Mouse (Mus musculus): ENCODE data around the gene Diaph3. TPM values are rescaled to one million over a fixed set of nuclear protein-coding genes. Genes with fewer than 3 reads are reported as not detected.

Diaph3 gene
- polyA plus RNA-seq, 2 experiments from 2014 or later = 7.2 to 10.2 TPM

DNA sequence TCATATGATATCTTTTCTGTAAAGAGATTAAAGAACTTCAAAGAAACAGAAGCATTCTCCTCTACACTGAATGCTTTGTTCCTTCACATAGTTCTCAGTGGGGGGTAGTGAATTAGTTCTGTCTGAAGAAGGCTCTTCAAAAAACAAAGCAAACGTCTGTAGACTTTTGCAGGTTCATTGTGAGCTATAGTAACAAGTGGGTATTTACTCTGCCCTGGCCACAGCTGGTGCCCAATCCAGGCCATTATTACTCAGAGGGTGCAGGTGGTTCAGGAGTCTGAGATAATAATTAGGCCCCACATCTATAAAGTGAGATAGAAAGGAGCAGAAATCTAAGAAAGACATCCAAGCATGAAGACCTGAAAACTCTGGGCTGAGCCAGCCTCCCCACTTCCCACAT, 409.7 kb downstream of the Diaph3 start:
- no peak for ATAC-seq

DNA sequence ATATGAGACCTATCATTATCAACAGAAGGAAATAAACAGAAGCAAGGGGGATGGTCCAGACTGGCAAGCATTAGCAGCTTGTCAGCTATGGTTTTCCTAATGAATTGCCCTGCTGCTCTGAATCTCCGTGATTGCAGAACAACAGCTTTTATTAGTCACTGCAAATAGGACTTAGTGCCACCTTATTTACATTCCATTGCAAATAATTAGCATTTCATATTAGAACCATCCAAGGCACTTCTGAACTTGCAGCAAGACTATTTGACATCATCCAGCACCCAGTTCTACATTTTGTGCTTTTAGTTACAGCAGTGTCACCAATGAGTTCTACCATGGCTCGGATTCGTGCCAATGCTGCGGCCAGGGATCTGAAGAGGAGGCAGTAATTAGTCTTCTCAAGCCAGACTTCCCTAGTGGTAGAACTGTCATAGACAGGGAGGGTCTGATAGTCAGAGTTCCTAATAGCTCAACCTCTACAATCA, 411.4 kb downstream of the Diaph3 start:
- no peak for ATAC-seq

DNA sequence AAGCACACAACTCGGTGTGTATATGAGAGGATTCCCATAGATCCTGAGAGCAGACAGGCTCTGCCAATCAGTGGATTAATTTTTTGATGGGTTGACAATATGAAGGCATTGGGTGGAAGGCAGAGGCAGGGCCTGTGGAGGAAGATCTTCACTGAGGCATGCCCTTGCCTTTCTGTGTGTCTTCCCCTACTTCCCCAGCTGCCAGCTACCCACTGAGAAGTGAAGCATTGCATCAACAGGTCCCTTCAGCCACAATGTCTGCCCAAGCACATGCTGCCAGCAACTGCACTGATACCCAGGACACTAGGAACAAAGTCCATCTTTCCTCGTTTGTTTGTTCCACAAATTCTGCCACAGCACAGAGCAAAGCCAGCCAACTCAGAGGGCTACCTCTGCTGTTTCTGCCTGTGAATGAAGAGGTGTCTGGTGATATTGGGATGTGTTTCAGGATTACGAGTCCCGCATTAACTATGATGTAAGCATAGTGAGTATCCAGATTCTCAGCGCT, 413.4 kb downstream of the Diaph3 start:
- ATAC-seq = no peak

DNA sequence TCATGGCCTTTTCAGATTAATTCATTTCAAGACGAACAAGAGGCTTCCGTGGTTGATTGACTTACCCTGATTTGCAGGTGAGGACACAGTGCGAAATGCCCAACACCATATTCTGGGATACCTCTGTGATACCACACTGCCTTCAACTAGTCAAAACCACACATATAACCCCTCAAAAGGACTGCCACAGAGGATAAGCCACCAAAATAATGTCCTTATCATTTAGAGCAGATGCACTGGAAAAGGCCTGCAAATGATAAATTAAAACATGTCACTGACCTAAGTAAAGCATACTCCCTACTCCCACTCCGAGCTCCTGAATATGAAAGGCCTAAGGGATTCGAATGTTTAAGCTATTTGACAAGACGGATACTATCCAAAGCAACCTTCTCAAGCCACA, 419.3 kb downstream of the Diaph3 start:
- no peak for ATAC-seq

DNA sequence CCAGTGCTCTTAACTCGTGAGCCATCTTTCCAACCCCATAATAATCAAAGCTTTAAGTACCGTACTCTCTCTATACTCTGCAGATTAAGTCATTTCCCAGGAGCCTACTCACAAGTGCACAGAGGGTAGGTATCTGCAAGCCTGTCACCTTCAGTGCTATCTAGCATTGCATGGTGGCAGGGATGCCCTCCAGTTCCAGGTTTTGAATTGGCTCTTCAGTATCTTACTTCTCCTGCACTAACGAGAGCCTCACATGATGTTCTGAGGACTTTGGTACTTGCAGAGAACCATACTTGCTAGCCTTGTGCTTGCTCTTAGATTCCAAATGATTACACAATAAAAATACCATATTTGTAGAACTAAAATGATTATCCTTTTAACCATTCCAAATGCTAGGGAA, 420.0 kb downstream of the Diaph3 start:
- no peak for ATAC-seq

DNA sequence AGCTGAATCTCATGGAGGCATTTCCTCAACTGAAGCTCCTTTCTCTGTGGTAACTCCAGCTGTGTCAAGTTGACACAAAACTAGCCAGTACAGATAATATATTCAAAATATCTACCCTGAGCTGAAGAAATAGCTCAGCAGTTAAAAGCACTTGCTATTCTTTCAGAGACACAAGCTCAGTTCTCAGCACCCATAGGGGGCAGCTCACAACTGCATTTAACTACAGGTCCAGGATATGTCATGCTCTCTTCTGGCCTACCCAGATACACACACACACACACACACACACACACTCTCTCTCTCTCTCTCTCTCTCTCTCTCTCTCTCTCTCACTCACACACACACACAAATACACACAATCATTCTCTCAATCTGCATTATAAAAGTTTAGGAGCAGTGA, 420.6 kb downstream of the Diaph3 start:
- ATAC-seq = peak; percentile 78

DNA sequence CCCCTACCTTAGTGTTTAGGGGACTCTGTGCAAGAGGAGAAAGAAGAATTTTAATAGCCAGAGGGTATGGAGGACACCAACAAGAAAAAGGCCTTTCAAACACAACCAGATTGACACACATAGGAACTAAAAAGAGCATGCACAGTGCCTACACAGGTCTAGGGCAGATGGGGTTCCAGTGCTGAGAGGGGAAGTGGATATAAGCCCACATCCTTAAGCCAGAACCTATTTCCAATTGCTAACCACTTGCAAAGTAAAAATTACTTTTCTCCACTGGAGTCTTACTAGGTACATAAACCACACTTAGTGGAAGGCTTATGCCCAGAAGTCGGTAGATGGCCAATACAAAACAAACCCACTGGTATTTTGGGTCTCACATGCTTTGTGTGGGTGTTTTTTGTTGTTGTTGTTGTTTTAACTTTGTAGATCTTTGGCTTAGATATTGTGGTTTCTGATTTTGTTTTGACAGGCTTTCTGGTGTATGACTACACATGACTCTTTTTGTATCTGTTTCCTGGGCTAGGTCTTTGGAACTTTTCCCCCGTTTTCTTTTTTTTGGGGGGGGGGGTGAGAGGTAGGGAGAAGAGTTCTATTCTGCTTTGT, 426.8 kb downstream of the Diaph3 start:
- ATAC-seq = peak; percentile 69

DNA sequence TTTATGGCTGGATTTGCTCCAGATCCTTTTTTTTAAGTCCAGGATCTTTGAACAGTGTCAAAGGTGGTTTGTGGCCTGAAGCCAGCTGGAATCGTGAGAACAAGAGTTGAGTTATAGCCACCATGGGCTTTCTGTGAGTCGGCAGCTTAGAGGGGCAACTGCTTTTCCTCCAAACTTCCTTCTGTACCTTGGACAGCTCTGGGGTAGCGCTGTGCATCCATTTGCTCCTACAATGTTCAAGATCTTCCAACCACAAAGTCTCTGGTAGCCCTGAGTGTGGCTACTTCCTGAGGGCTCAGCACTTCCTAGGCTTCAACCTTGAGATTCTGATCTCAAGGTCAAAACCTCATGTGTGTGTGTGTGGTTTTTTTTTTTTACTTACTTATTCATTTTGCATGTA, 437.0 kb downstream of the Diaph3 start:
- no peak for ATAC-seq

DNA sequence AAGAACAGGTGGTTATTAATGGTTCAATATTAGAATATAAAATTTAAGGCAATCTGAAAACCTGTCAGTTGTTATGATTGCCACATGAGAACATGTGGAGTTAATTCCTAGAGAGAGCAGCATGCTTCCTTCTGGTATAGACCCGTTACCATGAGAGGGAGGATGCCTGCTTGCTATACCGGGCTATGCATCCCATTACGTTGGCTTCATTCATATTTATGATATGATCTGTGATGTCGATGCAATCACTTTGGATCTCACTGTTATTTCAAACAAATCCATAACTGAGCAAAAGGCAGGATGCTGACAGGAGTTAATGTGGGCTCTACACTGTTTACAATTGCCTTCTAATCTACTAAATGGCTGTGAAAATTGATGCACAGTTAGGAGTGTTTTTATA, 439.9 kb downstream of the Diaph3 start:
- ATAC-seq = no peak

DNA sequence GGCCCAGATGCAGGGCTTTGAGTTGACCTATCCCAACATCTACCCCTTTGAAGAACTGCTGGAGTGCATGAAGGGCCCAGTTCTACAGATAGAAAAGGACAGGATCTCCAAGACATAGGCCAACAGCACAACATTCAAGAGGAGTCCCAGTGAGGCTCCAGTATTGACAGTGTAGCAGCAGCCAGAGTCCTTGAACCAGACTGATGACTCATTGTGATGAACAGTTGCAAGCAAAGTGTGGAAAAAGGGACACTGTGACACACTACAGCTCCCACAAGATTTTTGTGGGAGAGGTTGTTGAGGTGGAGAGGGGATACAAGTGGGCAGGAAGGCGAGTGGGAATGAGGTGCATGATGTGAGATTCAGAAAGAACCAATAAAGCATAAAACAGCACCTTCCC, 443.1 kb downstream of the Diaph3 start:
- no peak for ATAC-seq

DNA sequence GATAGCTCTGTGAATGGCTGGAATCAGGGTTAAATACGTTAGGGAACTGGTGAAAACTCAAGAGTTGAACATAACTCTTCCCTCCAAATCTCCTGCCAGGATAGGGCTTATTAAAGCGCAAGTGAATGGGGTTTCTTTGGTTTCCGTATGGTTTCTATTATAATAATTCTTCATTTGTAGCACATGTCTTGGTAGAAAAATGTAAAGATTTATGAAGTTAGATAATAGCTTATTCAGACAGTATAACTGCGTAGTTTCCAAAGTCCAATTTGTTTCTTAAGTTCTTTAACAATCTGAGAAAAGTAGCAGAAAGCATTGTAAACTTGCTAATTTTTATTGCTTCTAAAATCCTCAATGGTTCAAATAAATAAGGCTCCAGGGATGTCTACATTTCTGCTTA, 448.3 kb downstream of the Diaph3 start:
- no peak for ATAC-seq

DNA sequence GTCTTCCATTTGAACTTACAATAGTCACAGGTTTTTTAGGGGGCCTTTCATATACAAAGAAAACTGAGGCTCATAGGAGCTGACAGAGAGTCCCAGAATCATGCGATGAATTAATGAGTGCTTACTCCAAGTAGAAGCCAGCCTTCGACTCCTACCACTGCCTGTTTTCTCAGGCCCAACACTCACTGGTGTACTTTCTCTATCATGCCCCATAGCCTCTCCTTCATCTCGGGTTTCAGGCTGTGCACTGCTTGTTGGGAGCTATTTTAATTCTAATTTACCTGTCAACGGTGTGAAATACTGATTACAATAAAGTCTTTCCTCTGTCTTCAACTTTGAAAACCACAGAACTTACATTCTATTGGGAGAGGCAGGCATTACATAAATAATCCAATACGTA, 449.7 kb downstream of the Diaph3 start:
- ATAC-seq = no peak

DNA sequence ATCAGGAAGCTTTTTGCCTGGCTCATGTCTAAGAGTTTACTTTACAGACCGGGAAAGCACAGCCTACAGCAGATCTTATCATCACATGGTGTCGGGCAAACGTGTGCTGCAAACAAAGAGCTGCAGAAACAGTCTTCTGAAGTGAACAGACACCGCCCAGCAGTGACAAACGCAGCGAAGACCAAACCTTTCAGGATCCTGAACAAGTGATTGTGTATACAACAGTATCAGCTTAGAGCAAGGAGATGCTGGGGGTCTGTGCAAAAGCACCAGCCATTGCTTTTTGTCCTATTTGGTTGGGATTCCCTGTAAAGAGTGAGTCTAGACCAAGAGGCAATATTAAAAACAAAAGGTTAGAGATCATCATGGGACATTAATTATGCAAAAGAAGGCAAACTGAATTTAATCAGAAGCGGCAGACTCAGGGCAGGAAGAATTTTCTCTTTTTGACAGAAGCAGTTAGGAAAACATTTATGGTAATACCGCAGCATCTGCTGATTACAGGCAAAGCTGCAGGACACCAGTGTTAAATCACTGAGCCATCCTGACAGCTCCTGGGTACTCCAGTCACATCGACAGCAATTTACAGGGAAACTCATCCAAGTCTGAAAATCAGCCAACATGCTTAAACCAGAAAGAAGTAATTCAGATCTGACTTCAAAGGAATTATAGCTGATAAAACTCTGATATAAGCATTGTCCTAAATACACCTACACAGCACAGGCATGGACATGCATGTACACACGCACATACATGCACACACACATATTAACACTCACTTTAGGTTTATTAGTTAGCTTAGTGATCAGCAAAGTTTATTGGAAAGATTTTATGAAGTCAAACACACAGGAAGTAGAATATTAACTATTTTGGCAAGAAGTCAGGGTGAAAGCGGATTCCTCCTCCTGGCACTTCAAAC, 456.2 kb downstream of the Diaph3 start:
- no peak for ATAC-seq

DNA sequence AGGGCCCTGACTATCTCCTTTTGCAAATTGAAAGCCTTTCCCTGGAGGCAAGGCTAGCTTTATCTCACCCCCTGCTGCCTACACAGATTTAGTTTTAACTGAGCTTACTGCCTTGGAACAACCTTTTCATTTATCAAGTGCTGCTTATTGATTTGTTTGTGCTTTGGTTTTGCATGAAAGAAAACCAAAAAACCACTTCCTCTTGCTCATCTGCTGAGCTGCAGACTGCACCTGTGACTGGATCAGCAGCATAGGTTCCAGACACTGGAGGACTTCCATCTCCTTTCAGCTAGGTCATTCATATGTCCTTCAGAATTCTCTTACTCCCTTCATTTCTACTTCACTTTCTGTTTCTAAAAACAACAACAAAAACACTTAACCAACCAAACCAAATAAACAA, 459.1 kb downstream of the Diaph3 start:
- peak; percentile 74 for ATAC-seq

DNA sequence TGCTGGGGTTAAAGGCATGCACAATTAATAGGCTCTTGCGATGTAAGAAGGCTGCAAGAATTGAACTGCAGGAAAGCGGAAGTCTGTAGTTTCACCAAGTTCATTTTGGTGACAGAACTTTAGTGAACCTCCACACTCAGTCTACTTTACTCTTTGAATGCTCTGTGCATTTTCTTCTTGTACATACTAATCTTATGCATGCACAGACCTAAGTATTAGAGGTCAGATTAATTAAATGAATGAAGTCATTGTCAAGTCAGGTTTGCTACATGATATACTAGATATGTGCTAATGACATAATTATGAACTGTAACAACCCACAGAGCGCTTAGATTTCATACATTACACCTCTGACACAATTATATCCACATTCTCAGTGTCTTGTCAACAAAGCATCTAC, 462.0 kb downstream of the Diaph3 start:
- no peak for ATAC-seq

DNA sequence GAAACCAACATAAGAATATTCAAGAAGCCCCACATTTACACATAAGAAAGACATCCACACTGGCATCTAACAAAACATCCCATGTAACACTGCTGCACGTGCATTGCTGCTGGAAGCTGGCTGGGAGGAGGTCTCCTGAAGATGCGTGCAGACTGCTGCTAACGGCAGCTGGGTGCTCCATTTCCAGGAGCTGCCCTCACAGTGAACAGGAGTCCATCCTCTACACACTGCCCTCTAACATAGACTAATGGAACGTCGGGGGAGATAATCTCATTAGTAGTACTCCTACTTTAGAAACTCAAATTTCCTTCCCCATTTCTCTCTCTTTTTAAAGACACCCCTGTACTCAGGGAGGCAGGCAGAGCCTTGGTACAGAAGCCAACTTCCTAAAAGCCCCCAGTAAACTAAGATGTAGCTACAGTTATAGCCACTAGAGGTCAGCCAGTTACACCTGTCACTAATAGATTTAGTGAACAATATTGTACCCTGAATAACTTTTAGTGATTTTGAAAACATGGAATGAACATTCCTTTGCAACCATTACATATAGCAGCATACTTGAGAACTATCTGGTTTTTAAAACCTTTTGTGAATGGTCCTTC, 462.8 kb downstream of the Diaph3 start:
- peak; percentile 67 for ATAC-seq

DNA sequence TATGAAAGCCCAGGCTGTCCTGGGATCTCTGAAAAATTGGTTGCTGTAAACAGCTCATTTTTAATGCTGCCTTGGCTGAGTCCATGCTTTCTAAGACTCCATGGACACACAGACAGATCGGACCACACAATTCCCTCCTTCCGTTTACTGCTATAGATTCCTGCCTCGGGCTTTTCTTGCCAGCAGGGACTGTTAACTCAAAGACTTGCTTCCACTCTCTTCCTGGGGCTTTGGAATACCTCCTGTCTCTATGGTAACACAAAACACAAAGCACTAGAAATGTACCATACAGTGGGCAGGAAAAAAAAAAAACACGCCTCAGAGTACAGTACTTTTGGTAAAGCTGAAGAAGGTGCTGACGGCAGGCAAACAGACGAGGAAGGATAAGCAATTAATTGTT, 464.0 kb downstream of the Diaph3 start:
- no peak for ATAC-seq

DNA sequence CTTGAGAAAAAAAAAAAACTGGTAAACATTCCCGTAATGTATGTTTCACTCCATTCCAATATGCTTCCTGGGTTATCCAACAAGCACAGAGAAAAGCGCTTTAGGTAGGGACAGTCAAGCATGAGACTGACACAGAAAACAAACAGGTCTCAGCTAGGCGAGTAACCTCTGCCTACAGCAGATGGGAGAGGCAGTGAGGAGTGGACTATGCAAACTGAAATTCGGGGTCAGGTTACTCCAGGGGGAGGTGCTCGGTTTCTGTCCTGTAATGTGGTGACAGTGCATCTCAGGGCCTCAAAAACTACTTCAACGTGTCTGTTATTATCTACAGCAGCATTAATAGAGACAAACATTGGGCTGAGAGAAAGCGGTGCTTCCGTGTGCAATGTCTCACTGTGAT, 465.7 kb downstream of the Diaph3 start:
- no peak for ATAC-seq

DNA sequence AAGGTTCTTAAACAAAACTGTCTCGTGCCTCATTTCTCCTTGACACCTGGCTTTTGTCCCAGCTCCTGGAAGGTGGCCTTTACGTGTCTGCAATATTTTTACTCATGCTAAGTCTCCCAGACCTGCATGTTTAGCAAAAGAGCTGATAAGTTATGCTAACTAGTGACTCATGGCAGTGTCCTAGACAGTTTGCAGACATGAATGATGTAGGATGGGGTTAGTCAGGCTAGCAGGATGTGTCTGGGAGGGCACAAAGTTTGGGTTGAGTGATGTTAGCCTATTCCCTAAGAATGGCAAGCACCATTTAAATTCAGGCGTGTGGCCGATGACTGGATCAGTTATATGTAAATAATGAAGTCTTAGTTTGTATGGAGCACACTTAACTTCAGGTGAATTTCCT, 478.2 kb downstream of the Diaph3 start:
- ATAC-seq = no peak

DNA sequence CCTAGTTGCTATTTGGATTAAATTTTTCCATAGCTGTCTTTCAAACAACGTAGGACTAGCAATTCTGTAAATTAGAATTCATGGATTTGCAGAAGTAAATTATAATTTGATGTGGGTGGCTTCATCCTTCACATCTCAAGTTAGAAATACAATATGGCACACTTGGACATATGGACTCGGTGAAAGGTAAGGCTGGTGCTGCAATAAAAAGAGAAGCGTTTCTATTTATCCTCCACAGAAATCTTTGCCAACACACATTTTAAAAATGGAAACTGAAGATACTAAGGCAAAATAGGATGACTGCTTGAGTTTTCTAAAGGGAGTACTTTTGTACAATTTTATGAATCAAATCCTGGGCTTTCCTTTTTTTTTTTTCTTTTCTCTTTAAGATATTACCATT, 480.5 kb downstream of the Diaph3 start:
- no peak for ATAC-seq

DNA sequence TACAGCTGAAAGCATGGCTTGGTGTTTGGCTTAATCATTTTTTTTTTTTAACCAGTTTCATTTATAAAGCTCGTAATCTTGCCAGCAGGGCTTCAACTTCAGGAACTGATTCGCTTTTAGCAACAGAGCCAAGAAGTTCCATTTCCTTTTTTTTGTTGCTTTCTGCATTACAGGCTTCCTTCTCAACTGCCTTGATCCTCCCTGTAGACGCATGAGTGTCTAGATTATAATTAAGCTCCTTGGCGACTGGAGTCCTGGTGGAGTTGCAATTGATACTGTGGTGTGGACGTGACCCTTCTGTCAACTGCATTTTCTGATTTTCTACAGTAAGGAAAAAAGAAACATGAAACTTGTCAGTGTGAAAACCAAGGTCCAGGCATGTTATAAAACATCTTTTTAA, 484.8 kb downstream of the Diaph3 start:
- no peak for ATAC-seq

DNA sequence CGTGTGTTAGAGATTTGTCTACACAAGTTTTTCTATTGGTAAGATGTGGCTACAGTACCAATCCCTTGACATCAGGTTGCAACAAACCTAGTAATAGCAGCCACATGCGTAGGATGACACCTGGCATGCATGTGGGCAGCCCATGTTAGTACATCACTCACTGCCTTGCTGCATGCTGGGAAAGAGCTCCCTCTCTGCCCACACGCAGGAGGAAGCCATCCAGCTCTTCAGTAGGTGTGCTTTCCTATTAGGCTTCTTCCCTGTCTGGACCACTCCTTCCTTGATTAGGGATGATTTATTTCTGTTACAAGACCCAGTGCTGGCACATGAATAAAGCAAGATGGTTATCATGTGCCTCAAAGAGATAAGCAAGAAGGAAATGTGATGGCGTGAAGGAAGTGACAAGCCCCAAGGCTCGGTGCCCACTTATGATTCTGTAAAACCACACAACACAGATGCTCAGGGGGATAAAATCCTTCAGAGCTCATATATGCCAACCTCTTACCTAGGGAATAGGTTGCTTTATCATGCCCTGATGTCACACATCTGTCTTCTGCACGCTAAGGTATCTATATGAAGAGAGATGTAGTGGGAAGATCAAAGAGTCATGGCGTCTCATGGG, 494.4 kb downstream of the Diaph3 start:
- ATAC-seq = no peak

DNA sequence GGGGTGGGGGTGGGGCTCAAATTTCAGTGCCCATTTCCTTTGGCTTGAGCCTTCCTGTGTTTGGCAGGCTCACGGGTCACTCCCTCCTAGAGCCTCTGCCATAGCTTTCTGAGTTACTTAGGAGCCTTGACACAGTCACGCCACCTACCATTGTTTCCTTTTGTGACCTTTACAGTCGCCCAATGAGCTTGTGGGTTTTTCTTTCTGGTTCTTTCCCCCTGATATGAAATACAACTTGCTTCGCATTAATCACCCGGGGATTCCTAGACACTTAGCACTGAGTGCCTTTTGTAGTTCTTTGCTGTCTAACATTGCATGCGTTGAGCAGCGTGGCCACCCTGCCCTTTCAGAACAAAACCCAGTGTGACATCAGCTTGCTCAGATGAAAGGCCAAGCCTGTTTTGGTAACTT, 498.2 kb downstream of the Diaph3 start:
- no peak for ATAC-seq

All from activated CD4-positive, CD25-positive, alpha-beta regulatory T cell, adult 4 months (primary cell).